Mouse (Mus musculus): Measurements from ENCODE around the gene Tmem221.

Tmem221 gene

DNA sequence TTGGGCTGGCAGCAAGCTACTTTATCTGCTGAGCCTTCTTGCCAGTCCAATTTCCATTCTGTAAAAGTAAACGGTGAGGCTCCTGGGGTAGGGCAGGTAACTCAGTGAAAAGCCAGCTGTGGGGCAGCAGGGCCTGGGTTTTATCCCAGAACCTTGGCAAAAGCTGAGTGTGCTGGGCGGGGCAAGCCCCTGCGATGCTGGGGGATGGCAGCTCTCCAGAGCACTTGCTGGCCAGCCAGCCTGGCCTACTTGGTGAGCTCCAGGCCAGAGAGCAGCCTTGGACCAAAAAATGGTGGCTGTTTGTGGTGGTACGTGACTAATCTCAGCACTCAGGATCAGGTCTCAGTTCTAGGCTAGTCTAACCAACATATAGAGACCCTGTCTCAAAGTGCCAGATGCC is 52.7 kb downstream of the Tmem221 start:
- no peak for DNase-seq

DNA sequence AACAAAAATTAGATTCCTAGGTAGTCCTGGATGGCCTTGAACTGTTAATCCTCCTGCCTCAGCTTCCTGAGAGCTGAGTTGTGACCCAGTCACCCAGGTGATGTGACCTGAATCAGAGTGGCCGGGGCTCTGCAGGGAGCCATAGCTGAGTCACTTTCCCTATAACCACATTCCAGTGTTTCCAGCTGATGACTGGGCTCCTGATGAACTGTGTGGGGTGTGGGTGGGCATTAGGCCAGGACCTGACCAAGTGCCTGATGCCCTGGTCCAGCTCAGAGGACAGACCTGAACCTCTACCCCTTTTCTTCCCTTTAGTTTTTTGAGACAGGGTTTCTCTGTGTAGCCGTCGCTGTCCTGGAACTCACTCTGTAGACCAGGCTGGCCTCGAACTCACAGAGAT is 53.3 kb downstream of the Tmem221 start:
- no peak for DNase-seq

DNA sequence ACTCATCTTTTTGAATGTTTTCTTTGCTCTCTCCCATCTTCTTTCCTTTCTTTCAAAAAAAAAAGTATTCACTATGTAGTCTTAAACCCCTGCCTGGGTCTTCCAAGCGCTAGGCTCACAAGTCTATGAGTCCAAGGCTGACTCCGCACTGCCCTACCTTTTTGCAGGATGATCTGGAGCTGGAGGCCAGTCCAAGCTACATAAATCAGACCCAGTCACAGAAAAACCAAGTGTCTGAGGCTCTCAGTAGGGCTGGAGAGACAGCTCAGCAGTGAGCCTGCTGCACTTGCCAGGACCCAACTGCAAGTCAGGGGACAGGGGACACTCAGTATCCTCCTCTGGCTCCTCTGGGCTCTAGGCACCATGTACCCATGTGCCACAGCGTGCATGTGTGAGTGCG is 54.3 kb downstream of the Tmem221 start:
- DNase-seq, result no peak
